Mouse (Mus musculus) midbrain, embryonic 14.5 days (tissue): ENCODE results near the gene Pfdn6. TPM values are rescaled to one million over a fixed set of nuclear protein-coding genes. Genes with fewer than 3 reads are reported as not detected.

ENCODE experiments used
- ATAC-seq: fragments of 200-750 bp; cut with Nextera tagmentation; 2 replicates; pipeline ENCODE4 v1.8.0; 2017; ENCODE audit warnings: moderate number of reproducible peaks, moderate library complexity; ENCODE audit not compliant: low FRiP score, low TSS enrichment
- DNase-seq: peaks from one replicate; pipeline ENCODE4 v3.0.0-alpha.2; 2015
- H3K27ac ChIP-seq: fragments of 300-500 bp; sonication (generic); replicated peaks from 2 replicates; pipeline ENCODE4 v1.5.1; 2014; ENCODE audit warnings: mild to moderate bottlenecking, low read depth, low read length, moderate library complexity
- H3K27me3 ChIP-seq: fragments of 300-500 bp; sonication (generic); 2 replicates; pipeline ENCODE4 v1.6.1; 2014; ENCODE audit warnings: low read length, control low read depth, mixed read lengths; ENCODE audit not compliant: control insufficient read depth, insufficient read depth
- H3K36me3 ChIP-seq: fragments of 300-500 bp; sonication (generic); 2 replicates; pipeline ENCODE4 v1.6.1; 2014; ENCODE audit warnings: low read length, control low read depth; ENCODE audit not compliant: control insufficient read depth, insufficient read depth
- H3K4me1 ChIP-seq: fragments of 300-500 bp; sonication (generic); 2 replicates; pipeline ENCODE4 v1.6.1; 2014; ENCODE audit warnings: mild to moderate bottlenecking, antibody characterized with exemption, low read length, control low read depth; ENCODE audit not compliant: control insufficient read depth, insufficient read depth
- H3K4me2 ChIP-seq: fragments of 300-500 bp; sonication (generic); 2 replicates; pipeline ENCODE4 v1.6.1; 2014; ENCODE audit warnings: mild to moderate bottlenecking, low read length, moderate library complexity
- H3K4me3 ChIP-seq: fragments of 300-500 bp; sonication (generic); replicated peaks from 2 replicates; pipeline ENCODE4 v1.5.1; 2014; ENCODE audit warnings: low read depth, low read length
- H3K9ac ChIP-seq: fragments of 300-500 bp; sonication (generic); replicated peaks from 2 replicates; pipeline ENCODE4 v1.6.1; 2014; ENCODE audit warnings: mild to moderate bottlenecking, low read length, moderate library complexity
- H3K9me3 ChIP-seq: fragments of 300-500 bp; sonication (generic); 2 replicates; pipeline ENCODE4 v1.6.1; 2016; ENCODE audit warnings: low read length, control low read depth, mixed read lengths; ENCODE audit not compliant: control insufficient read depth
- WGBS: fragments of 180-500 bp; shearing (Covaris S2); extraction: QIAGEN DNeasy Blood & Tissue Kit; methylation state at CpG from one replicate; pipeline ENCODE4 v1.1.7; 2014; 5-methylcytosine and 5-hydroxymethylcytosine counted together
- polyA plus RNA-seq: library from polyadenylated mRNA; unstranded; fragments of >200 nt; fragmentation: Nextera tagmentation; extraction: Ambion mirVana; gene quantifications from 2 replicates; pipeline ENCODE4 v1.2.1, GENCODE M21; 2014

The Pfdn6 gene
- polyA plus RNA-seq, 1 experiment from 2014 or later, result 167 TPM

DNA sequence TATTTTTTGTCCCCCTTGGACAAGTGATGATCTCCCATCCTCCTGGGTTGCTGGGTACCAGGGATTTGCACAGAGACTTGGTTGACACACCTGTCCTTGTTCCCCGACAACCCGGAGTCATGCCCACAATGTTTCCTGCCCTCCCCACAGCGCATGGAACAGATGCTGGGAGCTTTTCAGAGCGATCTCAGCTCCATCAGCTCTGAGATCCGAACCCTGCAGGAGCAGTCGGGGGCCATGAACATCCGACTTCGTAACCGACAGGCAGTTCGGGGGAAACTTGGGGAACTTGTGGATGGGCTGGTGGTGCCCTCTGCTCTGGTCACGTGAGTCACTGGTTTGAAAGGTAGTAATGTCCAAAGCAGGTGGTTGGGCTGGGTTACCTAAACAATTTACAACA lies 18.3 kb upstream of the Pfdn6 start:
- ATAC-seq (no peak), DNase-seq (no peak)
- Histone ChIP-seq H3K27ac (no peak overlapping the region), H3K27me3 (no peaks in the 10 kb centered on the region), H3K4me2 (no peak overlapping the region), H3K9ac (no peak overlapping the region), H3K36me3 (peaks cover 59% of the 10 kb centered on the region), H3K4me1 (peaks cover 15% of the 10 kb centered on the region), H3K9me3 (no peaks in the 10 kb centered on the region), H3K4me3 (no peak overlapping the region)
- 95% methylated on average over 11 of the region's 11 CpGs for WGBS

DNA sequence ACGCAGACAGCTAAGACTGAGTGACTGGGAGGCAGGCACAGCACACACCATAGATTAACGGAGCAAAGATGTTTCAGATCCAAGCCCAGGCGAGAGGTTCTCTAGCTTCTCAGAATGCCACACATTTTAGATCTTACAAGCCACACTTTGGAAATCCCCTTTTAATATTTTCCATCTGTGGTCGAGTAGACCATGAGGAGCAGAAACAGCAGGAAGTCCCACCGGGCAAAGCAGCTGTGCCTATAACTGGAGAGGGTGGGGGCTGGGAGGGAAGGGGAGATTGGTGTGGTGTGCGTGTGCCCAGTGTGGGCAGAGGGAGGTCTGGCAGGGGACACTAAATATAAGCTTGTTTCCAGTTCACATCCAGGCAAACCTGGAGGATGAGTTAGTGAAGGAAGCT lies 17.4 kb upstream of the Pfdn6 start:
- peaks cover 15% of the 10 kb centered on the region for H3K4me1 ChIP-seq
- no peak overlapping the region for H3K27ac ChIP-seq
- DNase-seq (no peak), ATAC-seq (no peak)
- H3K9ac ChIP-seq, result no peak overlapping the region
- no peak overlapping the region for H3K4me2 ChIP-seq
- H3K36me3 ChIP-seq, result peaks cover 59% of the 10 kb centered on the region
- H3K9me3 ChIP-seq, result no peaks in the 10 kb centered on the region
- H3K27me3 ChIP-seq, result no peaks in the 10 kb centered on the region
- WGBS, result 90% methylated on average over 6 of the region's 6 CpGs
- H3K4me3 ChIP-seq, result no peak overlapping the region

DNA sequence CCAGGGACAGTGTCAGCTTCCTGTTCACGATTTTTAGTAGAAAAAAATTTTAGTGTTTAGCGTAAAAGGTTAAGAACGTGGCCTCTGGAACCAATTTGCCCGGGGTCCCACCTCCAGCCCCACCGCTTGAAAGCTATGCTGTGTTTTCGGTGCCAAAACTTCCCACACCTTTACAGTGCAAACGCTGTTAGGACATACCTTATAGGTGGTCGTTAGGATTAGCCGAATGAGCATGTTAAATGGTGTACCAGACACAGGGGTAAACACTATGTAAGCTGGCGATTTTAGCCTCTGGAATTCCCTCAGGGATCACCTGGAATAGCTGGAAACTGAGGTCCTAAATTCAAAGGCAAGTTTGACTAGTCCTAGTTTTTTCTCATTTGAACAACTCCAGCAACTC lies 16.2 kb upstream of the Pfdn6 start:
- Histone ChIP-seq H3K4me3 (peak overlapping the region; percentile 90), H3K27me3 (no peaks in the 10 kb centered on the region), H3K9me3 (no peaks in the 10 kb centered on the region), H3K4me1 (peaks cover 18% of the 10 kb centered on the region), H3K36me3 (peaks cover 58% of the 10 kb centered on the region), H3K9ac (peak overlapping the region; percentile 76), H3K4me2 (peak overlapping the region; percentile 84), H3K27ac (peak overlapping the region; percentile 91)
- DNase-seq (no peak), ATAC-seq (no peak)
- WGBS, result 9% methylated on average over 10 of the region's 10 CpGs

DNA sequence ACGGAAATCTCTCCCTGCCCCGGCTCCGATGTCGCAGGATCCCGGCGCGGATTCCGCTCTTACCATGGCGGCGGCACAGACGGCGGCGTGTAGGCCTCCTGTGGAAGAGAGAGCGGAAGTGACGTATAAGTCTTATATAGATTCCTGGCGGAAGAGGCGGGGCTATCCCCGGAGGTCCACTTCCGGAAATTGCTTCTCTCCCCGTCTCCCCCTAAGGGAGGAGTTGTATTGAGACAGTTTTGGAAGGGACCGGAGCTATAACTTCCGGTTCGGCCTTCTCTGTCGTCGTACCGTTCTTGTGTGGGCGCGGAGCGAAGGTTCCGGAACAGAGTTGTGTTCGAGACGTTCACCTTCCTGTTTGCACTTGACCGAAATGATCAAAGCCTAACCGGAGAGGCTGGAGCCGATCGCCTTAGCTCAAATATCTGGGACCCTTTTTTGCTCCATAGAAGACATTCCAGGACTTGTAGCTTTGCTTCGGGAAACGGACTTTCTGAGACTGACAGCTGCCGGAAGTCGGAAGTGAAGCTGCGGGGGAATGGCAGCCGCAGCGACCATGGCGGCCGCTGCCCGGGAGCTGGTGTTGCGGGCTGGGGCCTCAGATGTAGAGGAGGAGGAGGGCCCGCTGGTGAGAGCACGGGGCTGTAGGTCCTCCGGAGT lies 15.5 kb upstream of the Pfdn6 start, which contains the start of the genes Vps52 and Rps18:
Vps52 (plus strand) TSS at position 258 of the 660 bp plus-strand sequence.
Rps18 (minus strand) TSS at position 447 of the 660 bp plus-strand sequence.
- Histone ChIP-seq H3K36me3 (peaks cover 52% of the 10 kb centered on the region), H3K9me3 (no peaks in the 10 kb centered on the region), H3K9ac (peak within 1 kb of the TSS; percentile 89), H3K27me3 (no peaks in the 10 kb centered on the region), H3K27ac (peak within 1 kb of the TSS; percentile 91), H3K4me2 (peak within 1 kb of the TSS; percentile 93), H3K4me1 (peaks cover 20% of the 10 kb centered on the region), H3K4me3 (peak within 1 kb of the TSS; percentile 90)
- ATAC-seq (peak; percentile 89), DNase-seq (peak; percentile 98)
- under 1% methylated on average over 50 of the region's 50 CpGs for WGBS

DNA sequence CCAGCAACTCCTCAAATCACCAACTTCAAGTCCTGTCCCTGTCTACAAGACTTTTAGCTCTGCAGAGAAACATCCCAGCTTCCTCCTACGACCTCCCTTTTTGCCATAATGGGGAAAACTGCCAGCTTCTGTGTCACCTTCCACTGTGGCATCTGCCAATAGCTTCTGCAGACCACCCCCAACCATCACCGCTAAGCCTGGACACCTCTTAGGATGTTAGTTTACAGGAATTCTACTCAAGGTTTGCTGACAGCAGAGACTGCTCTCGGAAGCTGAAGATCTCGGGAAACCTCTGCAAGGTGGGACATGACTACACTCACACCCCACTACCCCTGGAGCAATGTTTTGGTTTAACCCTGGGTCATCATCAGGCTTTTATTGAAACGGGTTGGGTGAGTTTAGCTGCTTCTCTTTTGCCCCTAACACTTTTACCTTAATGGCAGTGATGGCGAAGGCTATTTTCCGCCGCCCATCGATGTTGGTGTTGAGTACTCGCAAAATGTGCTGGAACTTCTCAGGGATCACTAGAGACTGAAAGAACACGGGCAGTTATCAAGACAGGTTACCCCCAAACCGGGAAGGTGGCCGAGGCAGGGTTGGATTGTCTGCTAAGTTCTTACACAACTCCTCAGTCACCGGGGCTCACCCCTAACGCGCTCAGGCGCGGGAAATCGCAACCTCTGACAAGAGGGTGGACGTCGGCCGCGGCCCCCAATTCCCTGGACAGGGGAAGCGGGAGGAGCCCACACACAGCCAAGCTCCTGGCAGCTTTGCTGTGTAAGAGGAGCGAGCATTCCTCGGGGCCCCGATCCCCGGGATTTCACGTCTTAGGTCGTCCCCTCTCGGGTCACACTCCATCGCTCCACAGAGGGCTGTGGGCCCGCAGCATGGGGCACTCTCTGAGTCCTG lies 14.8 kb upstream of the Pfdn6 start:
- Histone ChIP-seq H3K36me3 (peaks cover 46% of the 10 kb centered on the region), H3K4me1 (peaks cover 28% of the 10 kb centered on the region)
- ATAC-seq, result no peak; the same call in 1 of the 2 replicates

DNA sequence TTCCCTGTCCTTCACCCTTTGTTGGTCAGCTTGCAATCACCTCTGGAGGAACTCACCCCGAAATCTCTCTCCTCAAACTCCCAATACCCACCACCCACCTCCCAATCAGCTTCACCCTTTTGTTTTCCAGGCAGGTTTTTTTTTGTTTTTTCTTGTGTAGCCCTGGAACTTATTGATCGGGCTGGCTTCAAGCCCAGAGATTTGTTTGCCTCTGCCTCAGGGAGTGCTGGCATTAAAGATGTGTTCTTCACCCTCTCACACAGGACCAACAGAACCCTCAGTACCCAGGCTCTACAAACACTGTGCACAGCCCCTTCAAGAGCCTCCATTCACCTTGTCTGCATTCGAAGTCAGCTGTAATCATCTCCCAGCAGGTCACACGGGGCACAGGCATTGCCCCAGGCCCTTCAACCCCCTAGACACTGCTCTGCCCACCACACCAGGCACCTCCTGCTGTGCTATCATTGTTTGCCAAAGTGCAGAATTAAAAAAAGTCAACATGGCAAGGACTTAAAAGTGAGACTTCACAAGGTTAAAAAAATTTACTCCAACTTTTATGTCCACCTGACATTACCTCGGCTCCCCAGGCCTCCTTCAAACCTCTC lies 13.9 kb upstream of the Pfdn6 start:
- WGBS, result 42% methylated on average over 5 of the region's 5 CpGs
- peaks cover 46% of the 10 kb centered on the region for H3K36me3 ChIP-seq
- H3K27me3 ChIP-seq, result no peaks in the 10 kb centered on the region
- DNase-seq (no peak), ATAC-seq (no peak)
- H3K27ac ChIP-seq, result no peak overlapping the region
- H3K4me3 ChIP-seq, result peak overlapping the region; percentile 90
- no peaks in the 10 kb centered on the region for H3K9me3 ChIP-seq
- peak overlapping the region; percentile 89; the same call in 1 of the 2 replicates for H3K9ac ChIP-seq
- H3K4me1 ChIP-seq, result peaks cover 34% of the 10 kb centered on the region
- H3K4me2 ChIP-seq, result peak overlapping the region; percentile 93

More for the DNA sequence above, 14.8 kb upstream of the Pfdn6 start:
- H3K27me3 ChIP-seq, result no peaks in the 10 kb centered on the region
- 2% methylated on average over 33 of the region's 33 CpGs for WGBS
- H3K9ac ChIP-seq, result peak overlapping the region; percentile 89
- peak overlapping the region; percentile 93 for H3K4me2 ChIP-seq
- no peaks in the 10 kb centered on the region for H3K9me3 ChIP-seq
- H3K4me3 ChIP-seq, result peak overlapping the region; percentile 90
- no peak for DNase-seq
- H3K27ac ChIP-seq, result peak overlapping the region; percentile 87

DNA sequence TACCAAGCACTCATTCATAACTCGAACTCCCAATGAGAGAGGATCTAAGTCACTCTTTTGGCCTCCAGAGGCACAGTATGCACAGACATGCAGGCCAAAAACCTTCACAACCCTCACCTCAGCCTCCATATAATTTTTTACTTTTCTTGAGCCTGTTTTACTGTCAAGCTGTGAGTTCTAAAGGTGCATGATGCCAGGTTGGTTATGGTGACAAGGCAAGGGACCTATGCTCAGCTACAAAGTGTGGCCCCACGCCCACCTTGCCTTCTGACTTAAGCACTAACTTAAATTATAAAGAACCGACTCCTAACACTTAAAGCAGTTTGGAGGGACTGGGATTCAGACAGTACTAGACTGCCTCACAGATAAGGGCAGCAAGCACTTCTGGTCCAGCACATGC lies 13.2 kb upstream of the Pfdn6 start:
- no peaks in the 10 kb centered on the region for H3K9me3 ChIP-seq
- H3K36me3 ChIP-seq, result peaks cover 45% of the 10 kb centered on the region
- peaks cover 34% of the 10 kb centered on the region for H3K4me1 ChIP-seq
- H3K9ac ChIP-seq, result no peak overlapping the region
- no peak overlapping the region for H3K27ac ChIP-seq
- WGBS, result 90% methylated on average over 3 of the region's 3 CpGs
- H3K4me2 ChIP-seq, result no peak overlapping the region
- DNase-seq, result no peak
- no peaks in the 10 kb centered on the region for H3K27me3 ChIP-seq
- no peak overlapping the region for H3K4me3 ChIP-seq
- ATAC-seq, result no peak

DNA sequence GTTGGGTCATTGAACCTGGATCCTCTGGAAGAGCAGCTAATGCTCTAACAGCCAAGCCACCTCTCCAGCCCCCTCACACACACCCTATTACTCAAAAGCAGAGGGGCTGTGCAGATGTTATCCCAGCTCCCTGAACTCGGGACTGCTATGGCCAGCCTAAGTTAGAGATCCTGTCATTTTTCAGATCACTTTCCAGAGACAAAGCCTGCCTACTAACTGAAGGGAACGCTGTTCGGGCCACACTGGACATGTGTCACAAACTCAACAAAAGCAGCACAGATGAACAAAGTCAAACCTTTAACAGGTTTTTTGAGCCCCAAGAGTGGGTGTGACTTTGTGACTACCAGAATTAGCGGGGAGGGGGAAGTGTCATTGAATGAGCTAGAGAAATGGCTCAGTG lies 12.7 kb upstream of the Pfdn6 start:
- no peak for ATAC-seq
- Histone ChIP-seq H3K9me3 (no peaks in the 10 kb centered on the region), H3K4me1 (peaks cover 34% of the 10 kb centered on the region), H3K4me3 (no peak overlapping the region), H3K27me3 (no peaks in the 10 kb centered on the region), H3K9ac (no peak overlapping the region), H3K36me3 (peaks cover 44% of the 10 kb centered on the region), H3K27ac (no peak overlapping the region), H3K4me2 (no peak overlapping the region)
- 84% methylated on average over 4 of the region's 4 CpGs for WGBS
- DNase-seq, result no peak
